Mouse (Mus musculus) midbrain, postnatal 0 days (tissue): ENCODE measurements at regions not wholly inside any gene's neighbourhood (a gene's known extent, or its start where the extent isn't known, plus 50 kb on each side); places are given as distances from the start of the nearest gene placed in this dataset.

Experiments used
- ATAC-seq: fragments of 200-750 bp; cut with Nextera tagmentation; 2 replicates; pipeline ENCODE4 v1.8.0; 2017; ENCODE audit warnings: moderate number of reproducible peaks, mild to moderate bottlenecking, moderate TSS enrichment, moderate library complexity; ENCODE audit not compliant: low FRiP score
- DNase-seq: peaks from one replicate; pipeline ENCODE4 v3.0.0-alpha.2; 2015; ENCODE audit warnings: low spot score
- H3K27ac ChIP-seq: fragments of 300-500 bp; sonication (generic); 2 replicates; pipeline ENCODE4 v1.5.1; 2014; ENCODE audit warnings: low read depth, mild to moderate bottlenecking, low read length, mixed read lengths
- H3K27me3 ChIP-seq: fragments of 300-500 bp; sonication (generic); 2 replicates; pipeline ENCODE4 v1.6.1; 2014; ENCODE audit warnings: low read length, control low read depth, mixed read lengths; ENCODE audit not compliant: insufficient read depth
- H3K36me3 ChIP-seq: fragments of 300-500 bp; sonication (generic); 2 replicates; pipeline ENCODE4 v1.6.1; 2014; ENCODE audit warnings: low read length, control low read depth, mixed read lengths; ENCODE audit not compliant: insufficient read depth
- H3K4me1 ChIP-seq: fragments of 300-500 bp; sonication (generic); 2 replicates; pipeline ENCODE4 v1.6.1; 2014; ENCODE audit warnings: mild to moderate bottlenecking, control low read depth, antibody characterized with exemption, low read length, mixed read lengths; ENCODE audit not compliant: insufficient read depth
- H3K4me2 ChIP-seq: fragments of 300-500 bp; sonication (generic); 2 replicates; pipeline ENCODE4 v1.6.1; 2014; ENCODE audit warnings: low read depth, mild to moderate bottlenecking, low read length, mixed read lengths; ENCODE audit not compliant: poor library complexity, severe bottlenecking
- H3K4me3 ChIP-seq: fragments of 300-500 bp; sonication (generic); 2 replicates; pipeline ENCODE4 v1.5.1; 2014; ENCODE audit warnings: low read depth, mild to moderate bottlenecking, low read length, moderate library complexity
- H3K9ac ChIP-seq: fragments of 300-500 bp; sonication (generic); replicated peaks from 2 replicates; pipeline ENCODE4 v1.6.1; 2014; ENCODE audit warnings: mild to moderate bottlenecking, low read length, moderate library complexity, mixed read lengths; ENCODE audit not compliant: poor library complexity, severe bottlenecking
- H3K9me3 ChIP-seq: fragments of 300-500 bp; sonication (generic); 2 replicates; pipeline ENCODE4 v1.6.1; 2016; ENCODE audit warnings: low read length, control low read depth
- CTCF ChIP-seq: IDR thresholded peaks from 2 replicates; pipeline ENCODE4 v1.5.1; 2016; ENCODE audit warnings: antibody characterized with exemption, mild to moderate bottlenecking
- whole genome bisulfite sequencing: fragments of 180-500 bp; shearing (Covaris S2); extraction: QIAGEN DNeasy Blood & Tissue Kit; methylation state at CpG from one replicate; pipeline ENCODE4 v1.1.7; 2014; 5-methylcytosine and 5-hydroxymethylcytosine counted together

DNA sequence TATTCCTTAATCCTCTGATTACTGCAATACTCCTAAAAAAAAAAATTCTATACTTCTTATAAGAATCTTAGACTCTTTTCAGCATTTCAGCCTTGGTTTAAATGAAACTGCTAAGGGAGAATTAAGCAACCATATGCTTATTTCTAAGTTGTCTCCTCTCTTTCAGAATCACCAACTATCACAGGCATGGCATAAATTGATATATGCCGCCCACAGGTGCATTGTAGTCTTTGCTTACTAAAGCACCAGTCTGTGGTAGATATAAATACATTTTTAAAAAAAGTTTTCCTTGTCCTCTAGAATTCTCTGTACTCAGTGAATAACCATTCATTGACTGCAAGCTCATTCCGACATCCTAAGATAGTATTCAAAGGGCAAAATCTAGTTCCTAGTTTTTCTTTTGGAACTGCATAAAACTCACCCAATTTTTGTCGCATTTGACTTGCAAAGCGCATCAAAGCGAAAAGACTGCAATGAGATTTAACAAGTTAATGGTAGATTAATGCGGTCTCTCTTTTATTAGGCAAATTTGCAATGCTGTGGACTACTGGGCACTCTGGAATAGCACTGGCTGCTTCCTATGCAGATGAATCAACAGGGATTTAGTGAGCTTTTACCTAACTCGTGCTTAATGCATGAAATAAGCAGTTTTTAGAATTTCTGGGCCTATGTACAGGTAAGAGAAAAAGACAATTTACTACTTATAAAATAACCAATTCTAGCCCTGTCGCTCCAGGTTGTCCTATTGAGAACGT, 145.8 kb upstream of the A730009L09Rik start:
- no peak for DNase-seq
- H3K4me1 ChIP-seq, result no peaks in the 10 kb centered on the region
- no peak overlapping the region for H3K4me2 ChIP-seq
- no peak overlapping the region for H3K27ac ChIP-seq
- no peaks in the 10 kb centered on the region for H3K36me3 ChIP-seq
- H3K27me3 ChIP-seq, result no peaks in the 10 kb centered on the region
- H3K4me3 ChIP-seq, result no peak overlapping the region
- no peak for ATAC-seq
- TF ChIP-seq CTCF, result no peak
- no peaks in the 10 kb centered on the region; the same call in 1 of the 2 replicates for H3K9me3 ChIP-seq
- 44% methylated on average over 9 of the region's 9 CpGs for WGBS
- H3K9ac ChIP-seq, result no peak overlapping the region

DNA sequence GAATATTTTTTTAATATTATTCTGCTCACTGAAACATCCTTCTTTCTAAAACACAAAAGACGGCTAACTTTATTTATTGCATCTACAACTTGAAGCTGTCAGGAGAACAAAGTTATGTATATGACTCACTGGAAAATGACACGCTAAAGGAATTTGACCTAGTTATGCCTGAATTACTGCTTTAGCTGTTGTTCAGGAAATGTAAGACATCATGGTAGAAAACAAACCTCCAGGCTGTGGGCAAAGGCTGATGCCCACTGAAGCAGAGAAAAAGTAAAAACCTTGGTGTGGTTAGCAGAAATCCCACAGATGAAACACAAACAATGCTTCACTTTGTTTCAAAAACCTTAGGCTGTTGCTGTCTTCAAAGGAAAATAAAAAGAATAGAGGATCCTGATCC, 136.5 kb upstream of the A730009L09Rik start:
- WGBS, result 66% methylated on average over 2 of the region's 2 CpGs
- Histone ChIP-seq H3K9ac (no peak overlapping the region), H3K27ac (no peak overlapping the region), H3K4me3 (no peak overlapping the region), H3K9me3 (no peaks in the 10 kb centered on the region), H3K4me2 (no peak overlapping the region), H3K36me3 (no peaks in the 10 kb centered on the region), H3K4me1 (no peaks in the 10 kb centered on the region), H3K27me3 (no peaks in the 10 kb centered on the region)
- ATAC-seq (no peak), DNase-seq (no peak)
- TF ChIP-seq CTCF, result no peak

DNA sequence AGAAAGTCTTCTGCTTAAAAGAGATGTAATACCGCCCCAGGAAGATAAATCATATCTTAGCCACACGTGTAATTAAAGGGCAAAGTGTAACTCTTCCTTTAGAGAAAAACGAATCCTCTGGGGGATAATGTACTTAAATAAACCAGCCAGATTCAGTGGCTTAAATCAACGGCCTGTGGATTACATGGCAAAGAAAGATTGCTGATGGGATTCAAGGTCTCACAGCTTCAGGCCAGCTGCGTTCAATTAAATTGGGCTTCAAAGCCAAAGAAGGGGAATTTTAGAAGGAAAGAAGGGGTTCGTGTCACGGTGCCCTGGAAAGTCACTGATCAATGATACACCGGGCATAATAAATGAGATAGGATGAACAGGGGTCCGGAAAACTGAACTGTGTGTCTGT, 123.2 kb upstream of the A730009L09Rik start:
- 47% methylated on average over 9 of the region's 9 CpGs for WGBS
- ATAC-seq (no peak), DNase-seq (peak; percentile 10)
- Histone ChIP-seq H3K4me2 (no peak overlapping the region), H3K27ac (0 out of 2 replicates have a peak overlapping the region, but pooled peaks have one; percentile 6), H3K4me3 (no peak overlapping the region), H3K27me3 (no peaks in the 10 kb centered on the region), H3K9ac (no peak overlapping the region), H3K4me1 (no peaks in the 10 kb centered on the region), H3K9me3 (no peaks in the 10 kb centered on the region), H3K36me3 (no peaks in the 10 kb centered on the region)
- no peak for TF ChIP-seq CTCF

DNA sequence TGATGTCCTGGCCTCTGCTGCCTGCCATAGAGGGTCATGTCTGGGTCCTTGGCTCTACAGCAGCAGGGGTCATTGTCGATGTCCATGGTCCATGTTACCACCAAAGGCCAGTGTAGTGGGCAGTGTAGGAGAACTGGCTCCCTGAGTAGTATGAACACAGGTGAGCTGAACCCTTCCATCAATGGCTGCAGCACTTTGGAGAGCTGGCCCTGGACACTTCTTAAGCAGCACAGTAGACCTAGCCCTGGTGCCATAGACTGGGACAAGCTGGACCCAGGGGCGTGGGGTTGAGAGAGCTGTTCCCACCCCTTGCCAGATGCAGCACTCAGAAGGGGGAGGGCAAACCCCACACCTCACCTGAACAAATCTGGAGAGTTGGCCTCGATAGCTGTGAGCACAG, 120.0 kb upstream of the A730009L09Rik start:
- 89% methylated on average over 3 of the region's 3 CpGs for WGBS
- no peaks in the 10 kb centered on the region for H3K36me3 ChIP-seq
- no peaks in the 10 kb centered on the region for H3K4me1 ChIP-seq
- H3K9ac ChIP-seq, result no peak overlapping the region
- no peak overlapping the region for H3K4me2 ChIP-seq
- H3K4me3 ChIP-seq, result no peak overlapping the region
- DNase-seq (no peak), ATAC-seq (no peak)
- no peaks in the 10 kb centered on the region for H3K9me3 ChIP-seq
- no peak overlapping the region for H3K27ac ChIP-seq
- no peak for TF ChIP-seq CTCF
- no peaks in the 10 kb centered on the region for H3K27me3 ChIP-seq

DNA sequence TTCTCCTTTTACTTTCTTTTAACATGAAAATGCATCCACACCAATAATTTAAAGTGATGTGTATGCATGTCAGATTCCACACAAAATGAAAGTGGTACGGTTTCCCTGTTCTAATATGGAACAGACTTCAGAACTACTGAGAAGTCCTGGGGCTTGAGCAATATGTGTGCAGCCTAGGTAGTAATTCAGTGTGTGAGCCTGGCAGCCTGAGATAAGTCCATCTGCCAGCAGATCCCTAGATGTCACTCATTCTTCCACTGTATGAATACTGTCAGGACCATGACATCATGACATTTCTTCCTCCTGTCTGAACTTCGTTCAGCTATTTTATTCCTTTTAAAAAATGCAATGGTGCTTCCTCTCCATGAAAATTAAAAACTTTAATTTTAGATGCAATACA, 93.3 kb upstream of the A730009L09Rik start:
- Histone ChIP-seq H3K4me2 (no peak overlapping the region), H3K27ac (no peak overlapping the region), H3K36me3 (no peaks in the 10 kb centered on the region), H3K9me3 (no peaks in the 10 kb centered on the region), H3K4me3 (no peak overlapping the region), H3K27me3 (no peaks in the 10 kb centered on the region), H3K9ac (no peak overlapping the region), H3K4me1 (no peaks in the 10 kb centered on the region)
- ATAC-seq (peak; percentile 62; the same call in 1 of the 2 replicates), DNase-seq (no peak)
- WGBS, result 61% methylated on average over 2 of the region's 2 CpGs
- no peak for TF ChIP-seq CTCF

DNA sequence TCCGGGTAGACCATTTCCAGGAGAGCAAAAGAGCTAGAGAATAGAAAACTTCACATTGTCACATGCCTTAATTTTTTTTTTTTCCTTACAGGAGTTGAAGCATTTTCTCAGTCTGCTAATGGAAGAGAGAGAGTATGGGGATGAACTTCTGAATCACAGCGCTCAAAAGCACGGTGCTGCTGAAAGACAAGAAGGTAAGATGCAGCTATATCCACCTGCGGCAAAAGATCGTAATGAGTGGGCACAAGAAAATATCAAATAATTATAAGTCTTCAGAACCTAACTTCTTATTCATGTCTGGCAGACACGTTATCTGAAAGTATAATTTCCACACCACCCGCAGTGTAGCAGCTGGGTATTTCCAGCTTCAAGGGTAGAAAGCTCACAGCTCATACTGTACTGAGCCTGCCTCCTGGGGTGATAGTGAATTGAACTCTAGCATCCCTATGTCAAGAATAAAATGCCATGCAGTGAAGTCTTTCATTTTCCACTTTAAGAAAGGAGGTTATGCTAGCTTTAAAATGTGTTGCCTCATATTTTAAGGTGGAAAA, 87.9 kb upstream of the A730009L09Rik start:
- Histone ChIP-seq H3K27me3 (no peaks in the 10 kb centered on the region), H3K4me1 (no peaks in the 10 kb centered on the region), H3K27ac (no peak overlapping the region), H3K36me3 (no peaks in the 10 kb centered on the region), H3K4me2 (no peak overlapping the region), H3K9me3 (no peaks in the 10 kb centered on the region), H3K4me3 (no peak overlapping the region), H3K9ac (no peak overlapping the region)
- ATAC-seq, result no peak; the same call in 1 of the 2 replicates
- DNase-seq, result no peak
- TF ChIP-seq CTCF, result no peak
- WGBS, result 59% methylated on average over 7 of the region's 7 CpGs
